Comparison of ENCODE assay signal across 7 mouse cellular contexts in the genomic region with DNA sequence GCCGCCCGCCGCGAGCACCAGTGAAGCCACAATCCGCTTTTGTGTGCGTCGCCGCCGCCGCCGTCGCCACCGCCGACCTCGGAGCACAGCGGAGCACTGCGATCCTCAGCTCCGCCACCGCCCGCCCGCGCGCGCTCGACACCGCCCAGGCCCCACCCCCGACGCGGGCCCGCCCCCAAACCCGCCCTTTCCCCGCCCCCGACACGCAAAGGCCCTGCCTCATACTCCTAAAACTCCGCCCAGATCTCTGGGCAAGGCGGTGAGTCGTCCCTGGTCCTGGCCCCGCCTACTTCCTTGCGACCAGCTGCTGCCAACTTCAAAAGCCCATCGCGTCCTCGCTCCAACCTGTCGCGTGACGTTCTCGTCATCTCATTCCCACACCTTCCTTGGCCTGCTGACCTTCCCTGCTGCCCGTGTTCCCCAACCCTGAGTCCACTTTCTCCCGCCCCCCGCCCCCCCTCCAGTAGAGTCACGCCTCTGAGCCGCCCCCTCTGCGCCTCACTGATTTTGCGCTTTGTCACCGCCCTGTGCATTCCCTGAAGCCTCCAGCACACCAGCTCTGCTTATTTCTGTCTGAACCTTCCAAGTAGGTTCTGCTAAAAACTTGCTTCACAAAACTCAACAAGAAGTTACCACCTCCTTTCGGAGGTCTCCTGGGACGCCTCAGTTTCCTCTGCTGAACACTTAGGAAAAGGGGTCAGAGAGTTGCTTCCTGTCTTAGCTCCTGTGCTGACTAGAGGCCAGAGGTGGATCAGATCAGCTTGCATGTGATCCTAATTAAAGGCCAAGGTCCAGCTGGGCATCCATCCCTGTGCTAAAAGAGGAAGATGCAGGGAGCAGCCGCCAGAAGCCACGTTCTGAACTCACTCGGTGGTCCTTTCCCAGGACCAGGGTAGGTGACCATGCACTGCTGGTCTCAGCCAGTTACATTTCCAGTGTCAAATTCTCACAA. TPM values are rescaled to one million over a fixed set of nuclear protein-coding genes. Genes with fewer than 3 reads are reported as not detected.
DNase-seq lines count a peak whose midpoint lies in the region; ATAC-seq lines count a peak whose summit lies in the region.

A gene (minus strand): TSS at position 678 of the 952 bp plus-strand sequence.

- no peaks in the 10 kb centered on the region for H3K9me3 ChIP-seq in intestine, embryonic 14.5 days (ENCODE audit: control insufficient read depth, low read length)
- no peaks in the 10 kb centered on the region for H3K9me3 ChIP-seq in midbrain, embryonic 11.5 days (ENCODE audit: control insufficient read depth, low read length)

- WGBS in intestine, embryonic 14.5 days: 2% methylated on average over 42 of the region's 59 CpGs
- WGBS in midbrain, embryonic 11.5 days: 1% methylated on average over 53 of the region's 59 CpGs

- 0 out of 2 replicates have a peak, but pooled peaks cover 6% of the 10 kb centered on the region for H3K27me3 ChIP-seq in intestine, embryonic 14.5 days (replicated peaks; ENCODE audit: control insufficient read depth, insufficient read depth, low read length)
- H3K27me3 ChIP-seq in midbrain, embryonic 11.5 days (ENCODE audit: control insufficient read depth, insufficient read depth, low read length): no peaks in the 10 kb centered on the region

- H3K4me3 ChIP-seq in intestine, embryonic 14.5 days (ENCODE audit: low read depth, low read length): peak within 1 kb of the TSS; percentile 76
- peak within 1 kb of the TSS; percentile 90 for H3K4me3 ChIP-seq in midbrain, embryonic 11.5 days (ENCODE audit: low read depth, low read length)

- peak within 1 kb of the TSS; percentile 67 for H3K27ac ChIP-seq in intestine, embryonic 14.5 days (ENCODE audit: low read depth)
- peak within 1 kb of the TSS; percentile 14; the same call in 1 of the 2 replicates for H3K27ac ChIP-seq in midbrain, embryonic 11.5 days (ENCODE audit: low read depth, low read length)

- ATAC-seq in intestine, embryonic 14.5 days (replicated peaks; ENCODE audit: low FRiP score, low TSS enrichment, low read depth): peak; percentile 91
- ATAC-seq in midbrain, embryonic 11.5 days (ENCODE audit: low FRiP score): peak; percentile 92

- H3K9ac ChIP-seq in intestine, embryonic 14.5 days (ENCODE audit: low read length): peak within 1 kb of the TSS; percentile 86
- peak within 1 kb of the TSS; percentile 93 for H3K9ac ChIP-seq in midbrain, embryonic 11.5 days (ENCODE audit: low read length)

- no peaks in the 10 kb centered on the region for H3K36me3 ChIP-seq in intestine, embryonic 14.5 days (ENCODE audit: control insufficient read depth, insufficient read depth, low read length)
- no peaks in the 10 kb centered on the region for H3K36me3 ChIP-seq in midbrain, embryonic 11.5 days (ENCODE audit: control insufficient read depth, insufficient read depth, low read length)

- peak within 1 kb of the TSS; percentile 87 for H3K4me2 ChIP-seq in intestine, embryonic 14.5 days (ENCODE audit: low read length)
- H3K4me2 ChIP-seq in midbrain, embryonic 11.5 days: peak within 1 kb of the TSS; percentile 90

- peaks cover 13% of the 10 kb centered on the region for H3K4me1 ChIP-seq in intestine, embryonic 14.5 days (replicated peaks; ENCODE audit: control insufficient read depth, insufficient read depth, low read length)
- peaks cover 18% of the 10 kb centered on the region for H3K4me1 ChIP-seq in midbrain, embryonic 11.5 days (ENCODE audit: control insufficient read depth, insufficient read depth, low read length)

- intact Hi-C loops in left cerebral cortex, postnatal 36 days (cut with DNase I): loop anchor here (5.0 kb wide), 1 partner anchor 46 kb away; no protein-coding TSS in a partner anchor

- peak; percentile 78 to 83 for DNase-seq in adrenal gland, adult 18-20 months (ENCODE audit: low spot score in 2 of 2)
- DNase-seq in embryo, embryonic 10.5 days (ENCODE audit: low spot score): peak; percentile 98
- DNase-seq in gastrocnemius, postnatal 25 days: peak; percentile 94
- DNase-seq in intestine, embryonic 14.5 days (ENCODE audit: low spot score): peak; percentile 98
- peak; percentile 86 to 87 for DNase-seq in left cerebral cortex, postnatal 36 days (ENCODE audit: low spot score in 2 of 2)
- DNase-seq in midbrain, embryonic 11.5 days (ENCODE audit: low spot score, missing footprints): peak; percentile 98
- peak; percentile 96 for DNase-seq in skeletal muscle tissue, adult 2 months (ENCODE audit: low read depth, low spot score)

RNA-seq across cellular contexts. Expression of the gene that starts here (rescaled TPM):
- 10 to 100 TPM; 38.8 to 53.7 TPM for total RNA-seq in adrenal gland, adult 18-20 months (2021)
- 10 to 100 TPM; 38.9 to 56.7 TPM for total RNA-seq in gastrocnemius, postnatal 25 days (2021)
- 8.8 and 9.7 TPM in 2 replicates for polyA plus RNA-seq in intestine, embryonic 14.5 days (2014; fragmentation: Nextera tagmentation; extraction: Ambion mirVana)
- 10 to 100 TPM; 76.2 to 83.6 TPM for total RNA-seq in left cerebral cortex, postnatal 36 days (2021)
- polyA plus RNA-seq in midbrain, embryonic 11.5 days (2014; fragmentation: Nextera tagmentation; extraction: Ambion mirVana): 11.7 and 17.2 TPM in 2 replicates

Comparison
In these comparisons a context has a peak if more than half of its experiments do, and no peak if none do; other contexts are left out.
1. Peak in every context shown above with its lines: DNase-seq, ATAC-seq, H3K4me3 ChIP-seq and H3K27ac ChIP-seq.